Mouse (Mus musculus) testis, postnatal 14 days (tissue): ENCODE results near the gene Zfp663.
A peak's percentile ranks its signal among the peaks of the same experiment; 100 is the strongest.

ENCODE experiments used
- DNase-seq: peaks from one replicate; pipeline ENCODE4 v3.0.0; 2021; ENCODE audit warnings: low spot score

Gene Zfp663

DNA sequence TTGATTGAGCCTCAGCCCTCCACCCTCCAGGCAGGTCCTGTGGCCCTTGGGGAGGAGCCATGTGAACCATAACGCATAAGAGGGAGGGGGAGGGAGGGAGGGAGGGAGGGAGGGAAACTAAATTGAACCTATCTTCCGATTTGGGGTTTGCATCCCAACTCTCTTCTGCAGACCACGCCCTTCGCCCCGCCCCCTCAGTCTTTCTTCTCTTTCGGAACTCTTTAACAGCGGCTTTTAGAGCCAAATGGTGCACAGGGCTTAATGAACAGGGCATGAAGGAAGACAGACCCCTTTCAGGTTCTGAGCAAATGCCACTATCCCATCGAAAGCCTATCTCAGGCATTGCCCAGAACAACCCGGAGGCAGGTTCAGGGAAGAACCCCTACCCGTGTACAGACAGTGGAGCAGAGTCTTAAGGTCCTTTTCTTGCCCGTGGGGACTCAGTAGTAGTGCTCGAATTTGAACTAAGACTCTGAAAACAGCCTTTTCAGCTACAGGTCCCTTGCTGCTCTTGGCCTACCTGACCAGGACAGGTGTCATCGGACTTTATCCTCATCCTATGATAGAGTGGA is 575 bp downstream of the Zfp663 start:
- DNase-seq: no peak

DNA sequence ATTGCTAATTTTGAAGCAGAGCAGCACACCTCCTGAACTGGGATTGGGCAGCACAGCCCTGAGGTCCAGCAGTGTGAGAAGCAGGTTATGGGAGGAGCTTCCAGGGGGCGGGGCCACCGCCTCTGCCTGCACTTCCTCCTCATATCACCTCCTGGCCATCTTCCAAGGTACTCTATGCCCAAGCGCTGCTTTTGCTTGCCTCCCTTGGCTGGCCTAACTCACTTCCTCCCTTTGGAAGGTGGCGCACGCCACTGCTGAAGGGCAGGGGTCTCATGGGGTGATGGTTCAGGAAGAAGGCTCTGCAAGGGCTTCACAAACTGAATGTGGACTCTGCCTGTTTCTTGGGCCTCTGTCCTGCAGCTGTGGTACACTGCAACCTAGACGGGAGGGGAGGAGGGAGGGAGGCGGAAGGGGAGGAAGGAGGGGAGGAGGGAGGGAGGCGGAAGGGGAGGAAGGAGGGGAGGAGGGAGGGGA is 1.4 kb downstream of the Zfp663 start:
- DNase-seq: peak; percentile 60

DNA sequence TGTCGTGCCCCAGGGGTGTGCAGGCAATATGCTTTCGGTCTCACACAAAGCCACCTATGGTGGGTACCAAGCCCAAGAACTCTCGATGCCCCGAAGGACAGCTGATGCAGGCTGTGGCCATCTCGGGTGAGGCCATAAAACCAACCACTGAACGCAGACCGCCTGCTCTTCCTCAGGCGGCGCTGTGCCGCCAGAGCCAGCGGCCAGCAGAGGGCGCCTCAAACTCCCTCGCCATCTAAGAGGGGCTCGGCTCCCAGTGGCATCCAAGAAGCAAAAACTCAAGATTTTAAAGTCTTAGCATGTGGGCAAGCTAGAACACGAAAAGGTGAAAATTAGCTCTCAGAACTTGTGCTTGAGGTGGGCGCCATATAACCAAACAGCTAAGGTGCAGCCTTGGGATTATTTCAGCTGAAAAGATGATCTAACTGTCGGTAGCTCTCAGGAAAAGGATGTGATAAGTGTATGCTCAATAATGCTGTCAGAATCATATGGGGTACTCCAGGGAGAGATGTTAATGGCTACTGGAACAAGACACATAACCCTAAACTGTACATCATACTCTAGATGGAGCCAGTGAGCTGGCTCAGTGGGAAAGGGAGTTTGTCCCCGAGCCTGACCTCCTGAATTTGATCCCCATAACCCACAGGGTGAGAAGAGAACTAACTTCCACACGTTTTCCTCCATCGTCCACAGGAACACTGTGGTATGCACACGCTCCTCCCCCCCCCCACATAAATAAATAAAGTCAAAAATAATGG is 4.0 kb downstream of the Zfp663 start:
- DNase-seq: peak; percentile 56

DNA sequence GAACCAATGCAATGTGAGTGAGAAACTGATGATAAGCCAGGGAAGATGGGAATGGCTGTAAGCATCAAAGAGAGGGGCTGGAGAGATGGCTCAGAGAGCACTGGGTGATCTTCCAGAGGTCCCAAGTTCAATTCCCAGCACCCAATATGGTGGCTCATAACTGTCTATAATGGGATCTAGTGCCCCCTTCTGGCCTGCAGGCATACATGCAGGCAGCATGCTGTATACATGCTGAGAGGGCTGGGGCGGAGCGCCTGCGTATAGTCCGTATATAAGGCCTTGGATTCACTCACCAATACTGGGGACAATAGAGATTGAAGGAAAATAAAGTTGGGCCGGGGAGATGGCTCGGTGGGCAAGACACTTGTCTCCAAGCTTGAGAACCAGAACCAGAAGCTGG is 5.2 kb downstream of the Zfp663 start:
- DNase-seq: no peak

DNA sequence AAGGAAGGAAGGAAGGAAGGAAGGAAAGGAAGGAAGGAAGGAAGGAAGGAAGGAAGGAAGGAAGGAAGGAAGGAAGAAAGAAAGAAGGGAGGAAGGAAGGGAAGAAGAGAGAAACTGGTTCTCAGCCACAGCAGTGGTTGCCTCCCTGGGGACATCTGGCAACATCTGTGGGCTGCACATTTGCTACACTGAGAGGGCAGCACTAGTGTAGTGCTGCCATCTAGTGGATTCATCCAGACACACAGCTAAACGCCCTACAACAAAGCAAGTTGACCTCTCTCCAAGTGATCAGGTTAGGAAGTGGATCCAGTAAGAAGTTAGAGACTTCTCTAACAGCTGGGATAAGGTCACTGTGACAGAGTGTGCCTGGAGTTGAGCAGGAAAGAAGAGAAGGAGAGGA is 7.7 kb downstream of the Zfp663 start:
- DNase-seq: peak; percentile 60

DNA sequence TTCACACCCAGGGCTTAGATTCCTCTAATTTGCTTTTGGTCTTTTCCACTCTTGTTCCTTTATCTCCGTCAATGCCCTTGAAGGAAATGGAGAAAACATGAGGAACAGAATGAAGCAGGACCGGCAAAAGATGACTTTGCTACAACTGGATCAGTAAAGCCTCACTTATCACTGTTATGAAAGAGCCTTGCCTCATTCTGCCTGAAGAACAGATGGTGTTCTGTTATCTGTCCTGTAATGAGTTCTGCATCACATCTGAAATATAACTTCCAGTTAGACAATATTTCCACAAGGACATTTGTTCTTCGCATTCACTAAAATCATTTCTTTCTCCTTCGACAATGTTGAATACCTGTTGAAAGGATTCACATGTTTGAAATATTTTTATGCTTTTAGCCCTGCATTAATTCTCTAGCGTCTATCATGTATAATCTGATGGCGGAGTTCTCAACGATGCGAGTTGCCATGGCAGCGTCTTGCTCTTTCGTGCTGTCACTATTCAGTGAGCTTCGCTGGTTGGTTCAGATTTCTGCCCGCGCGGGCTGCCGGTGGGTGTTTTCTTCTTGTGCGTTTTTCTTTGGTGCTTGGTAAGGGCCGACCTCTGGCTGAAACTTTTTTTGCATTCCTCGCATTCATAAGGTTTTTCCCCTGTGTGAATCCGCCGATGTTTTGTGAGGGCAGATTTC is 16.6 kb downstream of the Zfp663 start:
- no peak for DNase-seq

DNA sequence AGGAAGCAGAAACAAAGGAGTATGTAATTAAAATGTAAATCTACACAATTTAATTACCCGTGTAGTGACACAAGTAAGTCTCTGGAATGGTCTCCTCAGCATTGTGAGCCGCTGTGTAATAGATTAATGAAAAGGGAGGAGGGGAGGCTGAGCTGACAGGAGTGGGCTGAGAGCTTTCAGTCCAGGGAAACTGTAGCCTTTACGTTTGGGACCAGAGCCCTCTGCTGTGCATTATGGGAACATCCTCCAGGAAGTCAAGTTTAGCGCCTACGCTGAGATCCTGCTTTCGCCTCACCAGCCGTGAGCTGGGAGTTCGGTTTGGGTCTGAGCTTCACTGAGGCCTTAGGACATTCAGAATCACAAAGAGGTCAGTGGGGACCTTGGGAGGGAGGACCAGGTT is 19.1 kb downstream of the Zfp663 start:
- DNase-seq: no peak

DNA sequence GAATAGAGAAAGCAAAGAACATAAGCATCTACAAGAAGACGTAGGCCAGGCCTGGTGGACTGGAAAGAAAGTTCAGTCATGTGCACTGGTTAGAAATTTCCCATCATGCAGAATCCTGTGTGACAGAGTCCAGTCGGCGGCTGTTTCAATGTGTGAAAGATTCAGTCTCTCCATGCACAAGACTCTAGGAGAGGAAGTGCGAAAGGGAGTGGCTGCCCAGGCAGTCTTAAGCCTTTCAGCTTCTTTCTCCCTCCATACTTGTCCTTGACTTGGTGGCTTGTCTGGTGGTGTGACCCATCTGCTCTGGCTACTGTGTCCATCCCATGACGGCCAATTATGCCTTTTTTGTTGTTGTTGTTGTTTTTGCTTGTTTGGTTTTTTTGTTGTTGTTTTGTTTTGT is 22.3 kb downstream of the Zfp663 start:
- DNase-seq: no peak

DNA sequence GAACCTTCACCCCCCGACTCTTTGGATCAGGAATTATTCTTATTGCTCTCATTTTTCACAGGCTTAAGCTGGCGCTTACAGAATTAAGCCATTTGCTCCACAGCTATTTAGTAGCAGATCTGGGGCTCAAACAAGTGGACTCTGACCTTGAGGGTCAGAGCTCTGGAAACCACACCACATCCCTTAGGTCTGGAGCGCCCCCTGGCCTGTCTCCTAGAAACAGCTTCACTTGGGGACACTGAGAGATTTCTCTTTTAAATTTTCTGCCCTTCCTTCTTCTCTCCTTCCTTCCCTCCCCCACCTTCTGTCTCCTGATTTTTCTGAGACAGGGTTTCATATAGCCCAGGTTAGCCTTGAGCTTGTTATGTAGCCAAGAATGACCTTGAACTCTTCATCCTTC is 31.3 kb downstream of the Zfp663 start:
- no peak for DNase-seq

DNA sequence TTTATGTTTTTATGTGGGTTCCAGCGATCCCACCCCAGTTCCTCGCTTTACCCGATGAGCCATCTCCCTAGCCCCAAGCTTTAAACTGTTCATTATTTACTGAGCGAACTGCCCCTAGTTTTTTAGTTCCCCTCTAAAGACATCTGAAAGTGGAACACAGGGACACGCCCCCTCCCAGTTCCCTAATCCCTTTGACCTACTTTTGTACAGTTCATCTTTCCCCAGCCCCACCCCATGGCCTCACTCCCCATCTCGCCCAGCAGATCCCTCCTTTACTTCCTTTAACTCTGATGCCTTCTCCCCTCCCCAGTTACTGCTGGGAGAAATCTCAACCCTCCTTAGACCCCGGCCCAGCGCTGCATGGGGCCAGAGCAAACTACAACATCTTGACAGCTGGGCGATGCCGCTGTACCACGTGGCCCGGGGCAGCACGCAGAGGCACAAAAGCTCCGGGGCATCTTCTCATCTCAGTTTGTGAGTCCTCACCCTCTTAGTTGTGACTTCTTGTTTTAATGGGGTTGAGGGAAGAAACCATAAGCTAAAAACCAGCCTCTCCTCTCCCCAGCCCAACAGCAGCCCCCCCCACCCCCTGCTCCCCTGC is 35.8 kb downstream of the Zfp663 start:
- no peak for DNase-seq

DNA sequence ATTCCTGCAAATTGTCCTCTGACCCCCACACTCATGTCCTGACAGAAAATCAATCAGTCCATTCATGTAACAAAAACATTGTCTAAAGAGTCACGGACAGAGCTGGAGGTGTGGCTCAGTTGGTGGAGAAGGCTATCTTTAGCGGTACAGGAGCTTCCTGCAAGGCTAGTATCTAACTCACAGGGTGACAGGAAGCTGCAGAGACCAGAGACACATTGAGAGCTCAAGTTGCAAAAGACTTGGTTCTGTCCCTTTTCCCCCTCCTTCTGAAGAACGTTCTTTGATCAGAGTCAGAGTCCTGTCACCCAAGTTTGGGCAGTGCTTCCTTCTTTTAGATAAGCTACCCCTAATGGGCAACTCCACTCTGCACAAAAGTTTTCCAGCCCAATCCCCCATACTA is 38.8 kb downstream of the Zfp663 start:
- DNase-seq: no peak

DNA sequence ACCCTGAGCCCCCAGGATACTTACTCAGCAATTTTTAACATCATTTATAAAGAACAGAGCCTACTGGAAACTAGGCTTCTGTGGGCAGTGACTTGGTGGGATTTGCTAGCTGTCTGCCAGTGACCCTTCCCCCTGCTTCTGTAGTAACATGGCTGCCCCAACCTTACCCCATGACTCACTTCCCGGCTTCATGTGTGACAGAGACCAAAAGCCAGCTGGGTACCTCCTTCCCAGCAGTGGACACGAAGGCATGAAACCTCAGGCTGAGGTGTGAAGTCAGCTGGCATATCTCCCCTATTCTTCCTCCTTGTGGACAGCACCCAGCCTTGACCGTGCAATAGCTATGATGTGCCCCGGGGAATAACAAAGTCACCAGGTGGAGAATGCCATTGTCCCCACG is 39.8 kb downstream of the Zfp663 start:
- no peak for DNase-seq

DNA sequence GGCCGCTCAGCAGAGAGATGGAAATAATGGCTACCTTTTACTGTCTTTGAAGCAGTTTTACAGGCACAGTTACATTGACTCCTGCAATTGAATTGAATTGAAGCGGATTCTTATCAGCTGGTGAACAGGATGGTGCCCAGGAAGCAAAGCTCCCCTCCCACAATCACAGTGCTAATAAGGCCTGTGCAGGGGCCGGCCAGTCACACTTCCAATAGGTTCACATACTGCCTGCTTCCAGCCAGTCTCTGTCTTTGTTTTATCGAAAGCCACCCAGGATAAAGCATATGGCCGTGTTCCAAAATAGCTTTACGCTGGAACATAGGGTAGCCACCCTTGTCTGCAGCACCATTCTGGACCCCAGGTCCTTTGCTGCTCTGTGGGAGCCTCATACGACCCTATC is 41.1 kb downstream of the Zfp663 start:
- DNase-seq: no peak

DNA sequence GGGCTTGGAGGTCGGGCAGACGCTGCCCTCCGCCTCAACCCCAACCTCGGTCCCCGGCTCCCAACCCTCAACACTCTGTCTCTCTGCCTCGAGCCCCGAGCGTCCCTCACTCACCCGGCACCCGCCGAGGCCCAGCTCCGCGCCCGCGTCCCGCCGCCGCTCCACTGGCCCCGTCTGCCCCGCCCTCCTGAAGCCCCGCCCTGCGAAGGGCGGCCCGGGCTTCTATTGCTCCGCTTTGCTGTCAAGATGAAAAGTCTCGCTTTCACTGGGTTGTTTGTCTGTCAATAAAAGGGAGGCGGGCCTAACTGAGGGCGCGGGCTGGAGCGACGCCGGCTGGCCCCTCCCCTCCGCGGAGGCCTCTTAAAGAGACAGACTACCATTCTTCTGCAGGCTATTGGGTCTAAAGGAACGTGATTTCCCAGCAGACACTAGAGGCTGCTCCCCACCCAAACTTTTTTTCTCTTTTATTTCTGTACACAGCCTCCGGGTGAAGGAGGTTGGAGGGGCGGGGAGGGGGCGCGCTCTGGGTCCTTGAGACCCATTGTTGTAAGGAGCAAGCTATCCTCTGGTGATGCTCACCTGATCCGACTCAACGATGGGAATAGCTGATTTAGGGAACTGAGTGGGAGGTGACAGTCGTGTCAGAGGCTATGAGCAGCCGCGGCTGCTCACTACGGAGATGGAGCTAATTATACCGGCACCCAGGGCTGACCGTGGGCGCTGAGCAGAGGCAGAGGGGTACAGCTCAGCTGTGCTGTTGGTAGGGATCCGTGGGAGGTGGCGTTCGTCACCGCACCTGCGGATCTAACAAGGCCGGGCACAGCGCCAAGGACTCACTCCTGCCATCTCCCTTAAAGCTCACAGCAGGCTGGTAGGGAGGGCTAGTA is 42.0 kb downstream of the Zfp663 start, which contains the start of gene Elmo2:
Gene Elmo2, minus strand, starts transcription at position 176 of the 887 bp plus-strand sequence.
- peak; percentile 97 for DNase-seq

DNA sequence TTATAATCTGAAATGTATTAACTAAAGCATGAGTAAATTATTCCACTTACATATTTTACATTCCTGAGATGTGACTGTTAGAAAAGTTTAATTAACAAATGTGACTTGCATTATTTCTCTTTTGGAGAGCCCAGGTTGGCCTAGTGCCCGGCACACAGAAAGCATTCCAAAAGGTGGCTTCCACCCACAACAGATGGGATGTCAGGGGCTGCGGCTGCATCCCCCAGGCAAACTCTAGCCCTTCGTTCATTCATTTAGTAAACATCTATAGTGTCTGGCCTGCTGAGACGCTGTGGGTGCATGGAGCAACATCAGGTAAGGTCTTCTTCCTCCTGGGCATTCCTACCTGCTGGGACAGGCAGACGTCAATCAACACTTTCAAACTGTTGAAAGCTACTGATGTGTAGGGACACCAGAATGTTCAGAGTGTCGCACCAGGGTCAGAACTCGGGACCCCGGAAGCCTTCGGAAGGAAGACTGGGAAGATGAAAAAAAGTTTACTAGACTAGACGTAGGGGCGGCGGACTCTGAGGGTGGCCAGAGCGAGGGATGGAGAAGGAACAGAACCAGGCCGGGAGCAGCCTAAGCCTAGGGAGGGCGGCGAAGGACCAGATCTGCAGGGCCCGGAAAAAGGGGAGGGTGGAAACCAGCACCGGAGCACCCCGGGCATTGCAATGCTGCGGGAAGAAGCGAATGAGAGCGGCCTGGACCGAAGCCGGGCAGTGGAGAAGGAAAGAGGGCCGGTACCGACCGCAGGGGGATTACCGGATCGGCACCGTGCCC is 42.8 kb downstream of the Zfp663 start:
- no peak for DNase-seq

DNA sequence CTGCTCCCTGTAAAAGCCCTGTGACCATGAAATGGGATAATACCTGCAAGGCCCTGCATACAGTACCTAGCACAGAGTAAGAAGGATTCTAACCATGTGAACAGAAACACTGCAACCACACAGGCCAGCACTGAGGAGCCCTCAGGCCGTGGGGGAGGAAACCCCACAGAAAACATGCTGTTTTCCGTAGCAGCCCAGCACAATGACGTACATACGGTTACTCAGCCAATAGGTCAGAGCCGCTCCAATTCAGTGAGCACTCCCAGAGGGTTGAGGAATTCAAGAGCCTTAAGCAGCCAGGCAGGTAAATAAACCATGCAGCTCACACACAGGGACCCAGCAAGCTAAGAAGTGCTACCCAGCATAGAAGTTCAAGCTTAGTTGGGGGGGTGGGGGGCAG is 44.6 kb downstream of the Zfp663 start:
- DNase-seq: no peak

DNA sequence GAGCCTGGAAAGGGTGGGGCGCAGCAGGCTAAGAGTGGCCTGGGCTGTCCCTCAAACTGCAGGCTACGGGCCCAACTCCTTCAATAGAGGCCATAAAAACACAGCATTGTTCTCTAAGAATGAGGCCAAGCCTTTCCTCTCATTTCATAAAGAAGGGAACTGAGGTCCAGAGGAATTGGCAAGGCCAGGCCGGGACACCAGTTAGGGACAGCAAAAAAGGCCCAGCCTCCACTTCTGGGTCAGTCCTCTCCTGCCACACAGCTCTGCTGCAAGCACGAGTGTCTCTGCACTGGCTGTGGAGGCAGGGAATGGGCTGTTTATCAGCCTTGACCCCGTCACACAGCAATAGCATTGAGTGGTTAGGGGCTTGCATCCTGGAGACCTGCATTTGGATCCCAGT is 45.0 kb downstream of the Zfp663 start:
- DNase-seq: no peak

DNA sequence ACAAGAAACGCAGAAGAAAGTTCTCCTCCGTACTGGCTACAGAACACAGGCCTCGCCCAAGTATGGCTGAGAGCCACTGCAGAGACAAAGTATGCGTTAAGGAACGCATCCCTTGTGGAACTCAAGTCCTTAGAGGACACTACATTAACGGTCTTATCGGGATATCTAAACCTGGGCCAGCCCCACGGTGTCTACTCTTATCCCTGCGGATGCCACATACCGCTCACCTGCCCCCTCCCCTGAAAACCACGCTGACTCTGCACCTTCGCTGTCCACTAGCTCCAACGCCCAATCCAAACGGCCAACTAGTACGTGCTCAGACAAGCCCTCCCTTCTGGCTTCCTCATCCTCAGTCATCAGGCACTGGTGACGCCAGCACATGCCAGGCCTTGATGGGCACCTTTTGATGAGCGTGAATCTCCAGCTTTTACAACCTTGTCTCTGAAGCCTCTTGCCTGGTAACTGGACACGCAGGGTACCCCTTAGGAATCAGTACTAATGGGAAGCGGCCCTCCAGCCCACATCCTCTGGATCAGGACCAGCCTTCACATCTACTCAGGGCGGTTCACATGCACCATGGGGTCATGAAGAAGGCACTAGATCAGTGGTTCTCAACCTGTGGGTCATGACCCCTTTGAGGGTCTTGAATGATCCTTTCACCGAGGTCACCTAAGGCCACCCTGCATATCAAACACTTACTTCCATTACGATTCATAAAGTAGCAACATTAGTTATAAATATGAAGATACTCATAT is 46.4 kb downstream of the Zfp663 start:
- no peak for DNase-seq

DNA sequence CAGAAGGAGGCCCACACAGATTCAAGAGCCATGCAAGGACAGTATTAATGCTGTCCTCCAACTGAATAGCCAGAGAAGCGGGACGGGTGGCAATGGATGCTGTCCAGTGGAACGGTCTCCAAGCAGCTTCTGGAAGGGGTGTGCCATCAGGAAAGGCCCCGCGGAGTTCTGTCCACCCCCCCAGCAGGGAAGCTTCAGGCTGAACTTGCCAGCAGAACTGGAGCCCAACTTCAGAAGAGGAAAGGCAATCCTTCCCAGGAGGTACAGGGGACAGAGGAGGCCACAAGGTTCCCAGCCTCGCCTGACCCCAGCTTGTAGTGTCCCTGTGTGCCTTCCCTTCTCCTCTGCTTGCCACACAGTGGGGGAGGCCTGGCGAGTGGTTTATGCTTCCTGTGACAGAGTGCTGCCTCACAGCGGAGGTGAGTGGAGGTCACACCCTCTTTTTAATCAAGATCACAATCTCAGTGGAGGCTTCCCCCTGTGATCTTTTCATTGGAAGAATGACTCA is 47.1 kb downstream of the Zfp663 start:
- no peak for DNase-seq

DNA sequence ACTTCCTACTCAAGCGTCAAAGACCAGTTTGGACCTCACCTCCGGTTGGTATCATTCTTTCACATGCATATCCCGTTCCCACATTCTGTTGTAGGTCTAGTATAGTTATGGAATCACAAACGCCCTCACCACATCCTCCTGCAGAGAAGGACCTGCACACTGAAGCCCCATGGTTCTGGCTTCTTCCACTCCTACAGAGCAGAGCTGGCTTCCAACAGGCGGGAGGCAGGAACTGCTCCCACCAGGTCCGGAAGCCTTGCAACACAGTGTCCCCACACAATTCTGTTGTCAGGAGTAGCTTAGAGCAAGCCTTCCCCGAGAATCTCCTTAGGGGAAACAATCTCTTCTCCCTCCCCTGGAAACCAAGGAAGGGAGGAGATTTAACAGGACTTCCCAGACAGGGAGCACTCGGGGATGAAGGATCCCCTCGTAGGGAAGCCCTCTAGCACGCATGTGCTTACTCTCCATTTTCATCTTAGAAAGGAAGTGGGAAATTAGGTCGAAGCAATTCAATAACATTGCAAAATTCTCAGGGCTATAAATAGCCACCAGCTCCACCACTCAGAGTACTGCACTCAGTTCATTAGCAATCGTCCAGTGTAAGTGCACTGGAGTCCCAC is 47.9 kb downstream of the Zfp663 start:
- no peak for DNase-seq
